Mouse (Mus musculus): ENCODE measurements around the gene Trarg1. TPM values are rescaled to one million over a fixed set of nuclear protein-coding genes. Genes with fewer than 3 reads are reported as not detected.

The Trarg1 gene
- polyA plus RNA-seq, 1 experiment from 2014 or later, result 0.08 TPM

DNA sequence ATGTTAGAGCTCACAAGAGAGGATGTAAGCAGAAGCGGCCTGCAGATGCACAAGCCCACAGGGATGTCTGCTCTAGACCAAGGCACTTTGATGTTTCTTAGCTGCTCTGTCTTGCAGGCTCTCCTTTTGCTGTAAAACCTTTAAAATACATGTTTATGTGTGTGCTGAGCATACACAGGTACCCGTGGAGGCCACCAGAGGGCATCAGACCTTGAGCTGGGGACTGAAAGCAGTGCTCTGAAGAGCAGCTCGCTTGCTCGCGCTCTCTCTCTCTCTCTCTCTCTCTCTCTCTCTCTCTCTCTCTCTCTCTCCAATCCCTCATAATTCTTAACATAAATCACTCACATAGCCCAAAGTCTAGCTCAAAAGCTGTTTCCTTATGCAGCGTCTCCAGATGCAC is 59.5 kb downstream of the Trarg1 start:
- no peaks in the 10 kb centered on the region for H3K9me3 ChIP-seq (ENCODE audit: low read length)
- H3K4me3 ChIP-seq (ENCODE audit: low read depth, low read length), result no peak overlapping the region
- peaks cover 33% of the 10 kb centered on the region for H3K36me3 ChIP-seq (replicated peaks; ENCODE audit: insufficient read depth, low read length)
- H3K9ac ChIP-seq (replicated peaks), result no peak overlapping the region
- H3K4me2 ChIP-seq (ENCODE audit: low read depth, low read length), result no peak overlapping the region
- no peak for ATAC-seq
- no peaks in the 10 kb centered on the region for H3K27me3 ChIP-seq (ENCODE audit: insufficient read depth, low read length)
- H3K4me1 ChIP-seq (ENCODE audit: insufficient read depth), result no peaks in the 10 kb centered on the region
- WGBS (ENCODE audit: insufficient replicate concordance), result 74% methylated on average over 6 of the region's 6 CpGs
- no peak overlapping the region for H3K27ac ChIP-seq (ENCODE audit: low read depth)
- TF ChIP-seq CTCF (IDR thresholded peaks at IDR 0.05; ENCODE audit: low read depth) (peak; percentile 55), EP300 (IDR thresholded peaks at IDR 0.05; ENCODE audit: low read depth) (no peak)
- no peak for DNase-seq

DNA sequence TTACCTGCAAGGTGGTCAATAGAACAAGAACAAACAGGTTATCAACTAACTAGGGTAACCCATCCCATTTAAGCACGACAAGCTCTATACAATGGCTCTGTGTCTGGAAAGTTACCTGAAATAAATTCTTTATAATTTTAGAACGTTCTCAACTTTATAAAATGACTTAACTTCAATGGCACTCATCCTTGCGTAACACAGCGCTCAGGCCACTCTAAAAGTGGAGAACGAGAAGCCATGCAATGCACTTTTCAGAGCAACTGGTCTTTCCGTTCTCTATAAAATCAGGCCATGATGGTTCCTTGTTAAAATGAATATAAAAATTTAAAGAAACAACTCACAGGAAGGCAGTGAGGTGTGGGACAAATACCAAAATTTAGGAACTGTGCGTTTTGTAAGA is 62.9 kb downstream of the Trarg1 start:
- DNase-seq, result no peak
- Histone ChIP-seq H3K4me1 (ENCODE audit: insufficient read depth) (no peaks in the 10 kb centered on the region), H3K27ac (ENCODE audit: low read depth) (no peak overlapping the region), H3K36me3 (replicated peaks; ENCODE audit: insufficient read depth, low read length) (peaks cover 47% of the 10 kb centered on the region), H3K9ac (replicated peaks) (no peak overlapping the region), H3K4me2 (ENCODE audit: low read depth, low read length) (no peak overlapping the region), H3K4me3 (ENCODE audit: low read depth, low read length) (no peak overlapping the region), H3K27me3 (ENCODE audit: insufficient read depth, low read length) (no peaks in the 10 kb centered on the region), H3K9me3 (ENCODE audit: low read length) (no peaks in the 10 kb centered on the region)
- TF ChIP-seq CTCF (IDR thresholded peaks at IDR 0.05; ENCODE audit: low read depth), result no peak
- 90% methylated on average over 7 of the region's 7 CpGs for WGBS (ENCODE audit: insufficient replicate concordance)
- ATAC-seq, result no peak

DNA sequence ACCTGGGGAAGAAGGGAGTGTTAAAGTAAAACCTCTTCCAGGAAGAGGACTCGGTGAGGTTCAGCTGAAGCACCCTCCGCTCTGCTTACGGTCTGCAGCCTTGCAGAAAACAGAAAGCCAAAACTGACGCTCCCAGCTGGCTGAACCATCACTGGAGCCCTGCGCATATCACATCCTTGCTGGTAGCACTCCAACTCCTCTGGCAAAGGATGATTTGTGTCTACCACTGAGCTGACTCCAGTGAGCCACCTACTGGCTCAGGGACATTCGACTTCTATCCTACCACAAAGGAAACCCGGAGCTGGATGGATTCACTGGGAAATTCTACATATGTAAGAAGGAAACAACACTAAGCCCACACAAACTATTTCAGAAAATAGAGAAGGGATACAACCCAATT is 64.9 kb downstream of the Trarg1 start:
- Histone ChIP-seq H3K27me3 (ENCODE audit: insufficient read depth, low read length) (no peaks in the 10 kb centered on the region), H3K27ac (ENCODE audit: low read depth) (no peak overlapping the region), H3K9me3 (ENCODE audit: low read length) (no peaks in the 10 kb centered on the region), H3K9ac (replicated peaks) (no peak overlapping the region), H3K4me1 (ENCODE audit: insufficient read depth) (no peaks in the 10 kb centered on the region), H3K4me2 (ENCODE audit: low read depth, low read length) (no peak overlapping the region), H3K4me3 (ENCODE audit: low read depth, low read length) (no peak overlapping the region), H3K36me3 (replicated peaks; ENCODE audit: insufficient read depth, low read length) (peaks cover 59% of the 10 kb centered on the region)
- DNase-seq (no peak), ATAC-seq (no peak)
- TF ChIP-seq EP300 (IDR thresholded peaks at IDR 0.05; ENCODE audit: low read depth), result no peak
- TF ChIP-seq CTCF (IDR thresholded peaks at IDR 0.05; ENCODE audit: low read depth), result peak; percentile 52
- 82% methylated on average over 7 of the region's 7 CpGs for WGBS (ENCODE audit: insufficient replicate concordance)

DNA sequence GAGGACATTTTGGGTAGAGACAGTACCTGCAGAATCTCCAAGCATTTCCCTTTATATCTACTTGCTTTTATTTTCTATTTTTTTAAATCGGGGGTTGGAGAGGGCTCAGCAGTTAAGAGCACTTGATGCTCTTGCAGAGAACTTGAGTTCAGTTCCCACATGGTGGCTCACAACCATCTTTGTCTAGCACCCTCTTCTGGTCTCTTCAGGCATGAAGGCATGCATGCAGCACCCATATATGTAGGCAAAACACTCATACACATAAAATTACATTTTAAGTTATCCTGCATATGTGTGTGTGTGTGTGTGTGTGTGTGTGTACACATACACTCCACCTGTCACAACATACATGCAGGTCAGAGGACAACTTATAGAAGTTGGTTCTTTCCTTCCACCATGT is 66.3 kb downstream of the Trarg1 start:
- no peaks in the 10 kb centered on the region for H3K27me3 ChIP-seq (ENCODE audit: insufficient read depth, low read length)
- no peak overlapping the region for H3K4me3 ChIP-seq (ENCODE audit: low read depth, low read length)
- no peaks in the 10 kb centered on the region for H3K4me1 ChIP-seq (ENCODE audit: insufficient read depth)
- no peaks in the 10 kb centered on the region for H3K9me3 ChIP-seq (ENCODE audit: low read length)
- no peak overlapping the region for H3K4me2 ChIP-seq (ENCODE audit: low read depth, low read length)
- TF ChIP-seq EP300 (IDR thresholded peaks at IDR 0.05; ENCODE audit: low read depth) (no peak), CTCF (IDR thresholded peaks at IDR 0.05; ENCODE audit: low read depth) (no peak)
- DNase-seq (no peak), ATAC-seq (no peak)
- 72% methylated on average over 1 of the region's 1 CpGs for WGBS (ENCODE audit: insufficient replicate concordance)
- no peak overlapping the region for H3K9ac ChIP-seq (replicated peaks)
- peaks cover 68% of the 10 kb centered on the region for H3K36me3 ChIP-seq (replicated peaks; ENCODE audit: insufficient read depth, low read length)
- no peak overlapping the region for H3K27ac ChIP-seq (ENCODE audit: low read depth)

Other genes with a start within 250 kb of the Trarg1 start
- gene Abr, start 57.5 kb upstream of the Trarg1 start, polyA plus RNA-seq (2015; fragmentation: Nextera tagmentation; extraction: Ambion mirVana), result 3.4 and 3.6 TPM in 2 replicates
- 0.08 TPM in 1 of 2 replicates, not detected in the other for gene Bhlha9, start 7.3 kb upstream of the Trarg1 start, polyA plus RNA-seq (2015; fragmentation: Nextera tagmentation; extraction: Ambion mirVana)
- 10.1 and 12.9 TPM in 2 replicates for gene Gosr1, start 83.8 kb downstream of the Trarg1 start, polyA plus RNA-seq (2015; fragmentation: Nextera tagmentation; extraction: Ambion mirVana)
- 3.3 and 3.7 TPM in 2 replicates for gene Cpd, start 167.2 kb downstream of the Trarg1 start, polyA plus RNA-seq (2015; fragmentation: Nextera tagmentation; extraction: Ambion mirVana)
- gene Tmigd1, start 222.4 kb downstream of the Trarg1 start, polyA plus RNA-seq (2015; fragmentation: Nextera tagmentation; extraction: Ambion mirVana), result 0.11 TPM in 1 of 2 replicates, not detected in the other
- gene Blmh, start 245.0 kb downstream of the Trarg1 start, polyA plus RNA-seq (2015; fragmentation: Nextera tagmentation; extraction: Ambion mirVana), result 34.2 and 34.6 TPM in 2 replicates